Mouse (Mus musculus) heart, postnatal 4 days (tissue): ENCODE measurements around the gene Olfr1501. TPM values are rescaled to one million over a fixed set of nuclear protein-coding genes. Genes with fewer than 3 reads are reported as not detected.
"Not testable (repeated sequence)": the region's sequence is repeated elsewhere in the genome, so short reads cannot be mapped to it uniquely, and the experiment has no call there.

Experiments
- DNase-seq: peaks from one replicate; pipeline ENCODE4 v3.0.0; 2021
- total RNA-seq, 2 experiments: library from RNA; stranded (reverse); gene quantifications; 2 replicates each; pipeline ENCODE4 v1.2.3; 2021

Gene Olfr1501
- not detected for total RNA-seq

GRCm38 (mm10) chr19:13850592-13850991 is at the start of gene Olfr1501:
Gene Olfr1501 (minus strand): TSS chr19:13850692.
- DNase-seq, result not testable (repeated sequence)

DNA sequence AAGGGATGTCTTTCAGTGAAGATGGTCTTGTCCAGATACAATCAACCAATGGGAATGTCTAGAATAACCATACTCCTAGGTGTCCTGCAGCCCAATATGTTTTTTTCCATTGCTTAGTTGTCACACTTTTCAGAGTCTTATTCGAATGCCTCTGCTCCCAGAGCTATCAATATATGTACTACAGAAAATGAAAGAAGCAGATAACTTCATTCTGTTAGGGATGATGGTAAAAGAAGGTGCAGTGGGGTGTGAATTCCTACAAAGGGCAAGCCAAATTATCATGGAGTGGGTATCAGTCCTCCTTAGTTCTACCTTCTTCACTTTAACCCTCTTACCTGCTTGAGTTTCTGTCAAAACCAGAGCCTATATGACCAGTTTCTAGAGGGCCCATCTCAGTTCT is 47.3 kb upstream of the Olfr1501 start, which contains the start of gene Olfr1504:
Olfr1504 (minus strand) TSS at position 101 of the 400 bp plus-strand sequence.
- no peak for DNase-seq

DNA sequence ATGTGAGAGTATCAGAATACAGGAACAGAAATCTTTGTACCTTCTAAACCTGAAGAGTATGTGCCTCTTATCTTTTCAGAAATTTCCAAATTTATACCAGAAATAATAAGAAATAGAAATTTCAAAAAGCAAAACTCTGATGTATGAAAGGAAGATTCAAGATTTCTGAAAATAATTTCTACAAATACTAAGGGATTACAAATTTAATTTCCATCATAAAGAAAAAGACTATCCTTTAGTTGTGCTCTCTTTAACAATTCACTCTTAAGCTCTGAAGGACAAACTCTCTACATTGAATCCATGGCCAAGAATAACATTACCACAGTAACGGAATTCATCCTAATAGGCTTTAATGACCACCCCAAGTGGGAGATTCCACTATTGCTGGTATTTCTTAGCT is 11.0 kb upstream of the Olfr1501 start, which contains the start of gene Olfr1502:
Olfr1502 (plus strand) TSS at position 301 of the 400 bp plus-strand sequence.
- DNase-seq, result no peak

GRCm38 (mm10) chr19:13830388-13830787 is 20.1 kb downstream of the Olfr1501 start, which contains the start of gene Olfr1500:
Gene Olfr1500 (minus strand): TSS chr19:13830488.
- no peak for DNase-seq

DNA sequence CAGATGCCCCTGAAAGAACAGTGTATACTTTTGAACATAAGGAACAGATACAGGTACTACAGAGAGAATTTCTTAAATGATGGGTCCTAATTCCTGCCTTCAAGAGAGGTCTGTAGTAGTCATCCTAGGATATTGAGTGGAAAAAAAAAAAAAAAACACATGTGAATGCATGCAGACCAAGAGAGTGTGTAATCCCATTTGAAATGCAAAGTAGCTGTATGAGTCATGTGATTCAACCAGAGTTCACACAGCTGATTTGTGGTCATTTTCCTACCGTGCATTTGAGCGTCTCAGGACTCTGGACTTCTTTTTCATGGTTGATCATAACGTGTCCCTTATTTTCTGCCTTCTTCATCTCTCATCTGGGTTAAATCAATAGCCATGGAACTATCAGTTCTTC is 22.0 kb downstream of the Olfr1501 start:
- DNase-seq, result no peak

DNA sequence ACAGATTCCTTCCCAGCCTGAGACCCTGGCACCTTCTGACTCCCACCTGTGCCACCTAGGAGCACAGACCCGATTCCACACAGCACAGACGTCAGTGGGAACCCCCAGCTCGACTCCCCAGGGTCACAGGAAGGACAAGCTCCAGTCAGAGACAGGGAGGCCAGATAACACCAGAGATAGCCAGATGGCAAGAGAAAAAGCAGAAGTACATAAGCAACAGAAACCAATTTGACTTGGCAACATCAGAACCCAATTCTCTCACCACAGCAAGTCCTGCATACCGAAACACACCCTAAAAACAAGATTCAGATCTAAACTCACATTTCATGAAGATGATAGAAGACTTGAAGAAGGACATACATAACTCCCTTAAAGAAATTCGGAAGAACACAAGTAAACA is 29.6 kb downstream of the Olfr1501 start:
- no peak for DNase-seq

DNA sequence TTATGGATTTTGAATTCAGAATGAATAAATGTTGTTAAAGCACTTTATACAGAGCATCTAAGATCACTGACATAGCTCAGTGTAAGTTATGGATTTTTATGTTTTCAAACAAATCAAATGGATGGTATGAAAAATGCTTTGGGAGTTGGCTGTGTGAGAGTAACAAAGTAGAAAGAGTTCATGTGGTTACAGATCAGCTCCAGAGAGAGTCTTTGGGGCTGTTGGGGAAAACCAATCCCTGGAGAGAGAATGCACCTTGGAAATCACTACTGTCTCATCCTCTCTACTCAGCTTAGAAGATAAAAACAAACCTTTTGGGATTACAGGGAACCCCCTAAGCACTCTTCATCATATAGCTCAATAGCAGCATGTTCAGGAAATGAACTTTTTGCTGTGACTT is 31.1 kb downstream of the Olfr1501 start, which contains the start of gene Olfr1499:
Olfr1499 (minus strand) TSS at position 101 of the 400 bp plus-strand sequence.
- no peak for DNase-seq

GRCm38 (mm10) chr19:13818827-13819226 is 31.7 kb downstream of the Olfr1501 start:
- DNase-seq, result no peak

DNA sequence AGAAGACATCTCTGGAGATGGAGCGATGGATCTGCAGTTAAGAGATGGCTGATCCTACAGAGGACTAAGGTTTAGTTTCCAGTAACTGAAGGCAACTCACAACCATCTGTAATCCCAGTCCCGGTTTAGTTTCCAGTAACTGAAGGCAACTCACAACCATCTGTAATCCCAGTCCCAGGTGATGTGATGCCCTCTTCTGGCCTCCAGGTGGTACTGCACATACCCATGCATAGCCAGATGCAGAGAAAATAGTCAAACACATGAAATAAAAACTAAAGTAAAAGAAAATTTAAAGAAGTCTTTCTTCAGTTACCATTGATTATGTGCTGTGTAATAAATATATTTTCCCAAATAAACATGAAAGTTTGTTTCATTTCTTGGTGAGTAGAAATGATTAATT is 37.7 kb downstream of the Olfr1501 start:
- DNase-seq, result no peak

DNA sequence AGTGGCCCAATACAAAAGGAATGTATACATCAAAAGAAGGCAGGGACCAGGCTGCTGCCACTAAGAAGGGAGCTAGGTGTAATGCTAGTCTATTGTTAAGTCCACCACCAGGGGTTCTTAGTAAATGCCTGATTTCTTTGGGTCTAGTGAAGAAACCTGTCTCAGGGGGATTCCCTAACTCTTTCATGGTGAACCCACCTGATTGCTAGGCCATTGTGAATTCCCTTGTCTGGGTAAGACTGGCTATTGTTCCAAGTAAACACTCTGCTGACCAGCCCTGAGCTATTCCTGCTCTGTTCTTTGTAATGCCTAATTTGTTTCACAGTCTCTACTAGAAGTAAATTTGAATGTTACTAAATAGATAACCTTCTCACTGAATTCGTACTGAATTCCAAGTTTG is 45.0 kb downstream of the Olfr1501 start:
- not testable (repeated sequence) for DNase-seq

GRCm38 (mm10) chr19:13798102-13798501 is 52.4 kb downstream of the Olfr1501 start, which contains the start of gene Olfr1497:
Gene Olfr1497 (minus strand): TSS chr19:13798202.
- DNase-seq, result no peak

Other genes starting within 250 kb of the Olfr1501 start
- gene Olfr1487, start 233.3 kb downstream of the Olfr1501 start, total RNA-seq, result not detected
- gene Olfr1489, start 219.1 kb downstream of the Olfr1501 start, total RNA-seq, result not detected
- gene Olfr1490, start 199.6 kb downstream of the Olfr1501 start, total RNA-seq, result not detected
- gene Olfr1491, start 153.4 kb downstream of the Olfr1501 start, total RNA-seq, result not detected
- not detected for gene Olfr1493-ps1, start 127.4 kb downstream of the Olfr1501 start, total RNA-seq
- not detected for gene Olfr1494, start 111.0 kb downstream of the Olfr1501 start, total RNA-seq
- not detected for gene Olfr1495, start 86.1 kb downstream of the Olfr1501 start, total RNA-seq
- gene Olfr1496, start 72.8 kb downstream of the Olfr1501 start, total RNA-seq, result not detected
- gene Olfr1497, start 52.5 kb downstream of the Olfr1501 start, total RNA-seq, result not detected
- not detected for gene Olfr1499, start 31.2 kb downstream of the Olfr1501 start, total RNA-seq
- gene Olfr1500, start 20.2 kb downstream of the Olfr1501 start, total RNA-seq, result not detected
- gene Olfr1502, start 11.1 kb upstream of the Olfr1501 start, total RNA-seq, result not detected
- gene Olfr1504, start 47.2 kb upstream of the Olfr1501 start, total RNA-seq, result not detected
- not detected for gene Olfr1505, start 62.8 kb upstream of the Olfr1501 start, total RNA-seq